Mouse (Mus musculus): ENCODE measurements around the gene Tagln2.

Tagln2 gene

DNA sequence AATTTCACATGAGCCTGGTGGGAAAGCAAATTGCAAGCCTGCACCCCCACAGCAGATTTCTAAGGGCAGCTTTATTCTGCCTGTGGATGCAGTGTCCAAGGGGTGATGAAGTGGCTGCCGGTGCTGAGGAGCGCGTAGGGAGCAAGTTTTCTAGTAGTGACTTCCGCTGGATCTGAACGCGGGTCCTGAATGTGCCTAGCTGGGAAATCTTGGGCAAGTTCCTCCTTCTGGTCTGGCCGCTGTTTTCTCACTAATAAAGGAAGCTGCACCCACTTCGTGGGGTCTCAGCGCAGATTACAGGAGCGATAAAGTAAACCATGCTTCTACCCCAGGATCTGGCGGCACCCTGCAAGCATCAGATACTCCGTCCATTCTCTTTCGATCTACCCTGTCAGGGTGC is 18.7 kb upstream of the Tagln2 start:
- DNase-seq (ENCODE audit: low spot score in 2 of 2) = no peak

DNA sequence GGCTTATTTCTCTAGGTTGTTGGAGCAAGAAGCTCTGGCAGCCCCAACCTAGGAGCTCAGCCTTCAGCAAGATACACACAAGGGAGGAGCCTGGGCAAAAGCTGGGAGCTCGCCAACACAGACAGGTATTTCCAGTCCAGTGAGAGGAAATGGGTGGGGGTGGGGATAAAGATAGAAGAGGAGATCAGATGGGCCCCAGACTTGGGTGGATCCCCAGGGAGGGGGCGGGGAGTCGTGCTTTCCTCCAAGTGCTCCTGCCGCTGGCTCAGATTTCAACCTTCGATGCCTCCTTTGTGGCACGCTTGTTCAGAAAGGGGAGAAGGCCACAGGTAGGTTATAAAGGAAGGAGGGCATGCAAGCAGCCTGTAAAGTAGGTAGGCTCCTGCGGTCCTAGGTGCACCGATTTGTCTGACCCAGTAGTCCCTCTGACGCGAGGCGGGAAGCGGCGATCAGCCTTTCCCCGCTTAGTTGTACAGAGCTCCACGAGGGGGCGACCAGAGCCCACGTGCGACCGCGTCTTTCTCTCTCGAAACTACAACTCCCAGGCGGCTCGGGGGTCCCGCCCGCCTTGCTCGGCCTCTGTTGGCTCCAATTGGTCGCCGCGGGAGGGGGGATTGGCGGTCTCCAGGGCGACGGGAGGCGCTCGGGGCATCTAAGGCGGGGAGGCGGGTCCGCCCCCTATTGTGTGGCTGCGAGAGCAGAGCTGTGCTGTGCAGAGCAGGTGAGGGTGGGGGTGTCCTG is 18.1 kb upstream of the Tagln2 start, which contains the start of gene Igsf9:
Igsf9 (plus strand) TSS at position 249 of the 741 bp plus-strand sequence.
- peak; percentile 82 to 94 for DNase-seq (ENCODE audit: low spot score in 2 of 2)

DNA sequence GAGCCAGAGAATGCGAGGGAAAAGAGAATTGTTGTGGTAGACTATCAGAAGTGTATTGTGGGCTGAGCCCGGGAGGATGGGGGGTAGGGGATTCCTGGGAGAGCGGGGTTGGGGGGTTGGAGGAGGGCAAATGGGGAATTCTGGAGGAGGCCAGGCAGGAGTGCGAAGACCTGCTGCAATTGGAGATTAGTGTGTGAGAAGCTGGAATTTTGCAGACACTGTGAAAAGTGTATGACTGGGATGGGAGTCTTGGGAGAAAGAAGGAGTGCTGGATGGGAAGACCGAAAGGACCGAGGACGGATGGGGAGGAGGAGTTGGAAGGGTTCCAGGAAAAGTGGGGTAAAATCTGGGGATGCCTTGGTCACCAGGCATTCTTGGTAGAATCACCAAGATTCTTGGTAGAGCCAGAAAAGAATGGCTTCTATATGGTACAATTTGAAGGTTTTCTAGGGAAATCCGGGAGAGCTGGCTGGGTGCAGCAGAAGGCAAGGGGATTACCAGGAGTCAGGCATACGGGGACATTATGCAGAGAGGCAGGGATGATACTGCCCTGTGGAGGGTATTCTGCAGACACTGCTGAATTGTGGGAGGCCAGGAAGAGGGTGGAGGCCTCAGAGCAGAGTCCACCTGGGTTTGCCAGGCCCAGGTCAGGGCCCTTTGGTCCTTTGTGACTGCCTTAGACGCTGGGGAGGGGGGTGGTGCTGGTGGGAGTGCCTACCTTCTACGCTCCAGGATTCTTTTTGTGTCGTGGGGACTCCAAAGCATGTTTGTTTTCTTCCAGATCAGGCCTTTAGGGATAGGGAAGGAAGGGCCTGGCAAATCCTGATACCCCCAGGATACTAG is 17.1 kb upstream of the Tagln2 start:
- DNase-seq (ENCODE audit: low spot score in 2 of 2) = no peak

DNA sequence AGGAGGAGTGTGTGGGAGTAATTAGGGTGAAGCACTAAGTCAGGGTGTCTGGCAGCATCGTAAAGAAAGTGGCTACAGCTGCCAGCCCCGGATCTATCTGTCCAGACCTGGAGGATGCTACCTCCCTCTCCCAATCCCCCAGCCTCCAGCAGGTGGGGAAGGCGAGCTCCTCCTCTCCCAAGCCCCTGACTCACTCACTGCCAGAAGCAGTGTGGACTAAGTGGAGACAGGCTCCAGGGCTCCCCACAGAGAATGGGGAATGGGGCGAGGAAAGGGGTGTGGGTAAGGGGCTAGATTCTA is 16.5 kb upstream of the Tagln2 start:
- DNase-seq (ENCODE audit: low spot score in 2 of 2) = no peak

DNA sequence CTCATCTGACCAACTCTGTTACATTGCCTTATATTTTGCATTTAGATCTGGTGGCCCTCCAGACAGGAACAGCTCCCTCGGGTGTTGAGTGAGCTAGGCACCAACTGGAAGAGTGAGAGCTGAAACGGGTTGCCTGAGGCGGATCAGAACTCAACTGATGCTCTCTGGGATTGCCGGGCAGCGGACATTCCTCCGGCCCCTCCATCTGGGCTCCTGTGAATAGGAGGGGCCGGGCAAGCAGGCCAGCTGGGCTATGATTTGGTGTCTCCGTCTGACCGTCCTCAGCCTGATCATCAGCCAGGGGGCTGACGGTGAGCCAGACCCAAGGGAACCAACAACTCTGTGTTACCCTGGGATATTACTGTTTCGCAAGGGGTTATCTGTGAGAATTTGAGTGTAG is 15.6 kb upstream of the Tagln2 start:
- DNase-seq (ENCODE audit: low spot score in 2 of 2) = no peak

DNA sequence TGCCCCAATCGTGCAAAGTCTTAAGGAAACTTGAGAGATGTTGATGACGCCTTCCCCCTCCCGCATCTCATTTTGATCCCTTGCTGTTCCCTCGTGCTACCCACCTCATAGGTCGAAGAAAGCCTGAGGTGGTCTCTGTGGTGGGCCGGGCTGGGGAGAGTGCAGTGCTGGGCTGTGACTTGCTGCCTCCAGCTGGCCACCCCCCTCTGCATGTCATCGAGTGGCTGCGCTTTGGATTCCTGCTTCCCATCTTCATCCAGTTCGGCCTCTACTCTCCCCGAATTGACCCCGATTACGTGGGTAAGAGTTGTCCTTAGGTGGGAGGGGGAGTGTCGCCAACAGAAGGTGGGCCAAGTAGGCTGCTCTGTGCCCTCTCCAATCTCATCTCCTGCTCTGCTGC is 15.2 kb upstream of the Tagln2 start:
- DNase-seq (ENCODE audit: low spot score in 2 of 2) = no peak

DNA sequence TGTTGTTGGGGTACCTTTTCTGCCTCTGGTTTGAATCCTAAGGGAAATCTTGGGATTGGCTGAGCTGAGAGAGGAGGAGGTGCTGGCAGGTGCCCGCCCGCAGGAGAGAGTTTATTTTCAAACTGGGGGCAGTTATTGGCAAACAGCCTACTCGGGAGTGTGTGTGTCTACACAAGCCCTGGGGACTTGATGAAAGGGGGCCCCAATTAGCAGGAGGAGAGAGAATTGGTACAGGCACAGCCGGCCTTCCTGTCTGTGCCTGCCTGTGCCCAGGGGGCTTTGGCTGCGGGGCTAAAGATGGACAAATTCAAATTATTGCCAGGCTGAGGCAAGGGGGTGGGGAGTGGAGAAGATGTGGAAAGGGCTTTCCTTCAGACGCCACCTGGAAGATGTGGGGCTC is 14.0 kb upstream of the Tagln2 start:
- DNase-seq (ENCODE audit: low spot score in 2 of 2) = no peak

DNA sequence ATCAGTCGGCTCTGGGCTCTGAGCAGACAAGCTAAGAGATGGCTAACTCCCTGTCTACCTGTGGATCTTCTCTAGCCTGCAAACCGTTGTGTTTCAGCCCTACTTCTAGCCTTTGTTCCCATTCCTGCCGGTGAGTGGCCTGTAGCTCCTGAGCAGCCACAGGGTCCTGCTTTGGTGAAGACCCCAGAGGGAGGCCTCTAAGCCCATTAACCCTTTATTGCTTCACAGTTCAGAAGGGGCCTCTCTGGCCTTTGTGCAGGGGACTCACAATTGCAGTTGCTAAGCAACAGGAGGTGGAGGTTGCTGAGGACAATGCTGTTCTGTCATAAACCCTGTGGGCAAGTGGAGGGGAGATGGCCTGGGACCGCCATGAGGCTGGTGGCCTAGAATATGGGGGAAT is 13.6 kb upstream of the Tagln2 start:
- no peak for DNase-seq (ENCODE audit: low spot score in 2 of 2)

DNA sequence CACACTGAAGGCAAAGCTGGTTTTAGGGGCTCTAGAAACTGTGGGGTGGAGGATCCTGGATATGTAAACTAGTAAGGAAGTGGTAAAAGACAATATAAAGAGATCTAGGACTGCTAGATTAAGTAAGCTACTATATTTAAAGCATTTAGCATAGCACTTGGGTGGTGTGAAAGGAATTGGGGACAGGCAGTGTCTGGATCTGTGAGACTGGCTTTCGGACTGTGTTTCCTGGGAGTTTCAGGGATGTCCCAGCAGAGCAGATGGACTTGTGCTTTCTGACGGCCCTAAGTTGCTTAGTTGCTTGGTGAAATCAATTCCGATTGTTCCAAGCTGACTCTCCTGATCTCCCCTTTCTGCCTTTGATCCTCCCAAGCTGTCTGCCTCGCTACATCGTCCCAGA is 13.2 kb upstream of the Tagln2 start:
- DNase-seq (ENCODE audit: low spot score in 2 of 2) = no peak

DNA sequence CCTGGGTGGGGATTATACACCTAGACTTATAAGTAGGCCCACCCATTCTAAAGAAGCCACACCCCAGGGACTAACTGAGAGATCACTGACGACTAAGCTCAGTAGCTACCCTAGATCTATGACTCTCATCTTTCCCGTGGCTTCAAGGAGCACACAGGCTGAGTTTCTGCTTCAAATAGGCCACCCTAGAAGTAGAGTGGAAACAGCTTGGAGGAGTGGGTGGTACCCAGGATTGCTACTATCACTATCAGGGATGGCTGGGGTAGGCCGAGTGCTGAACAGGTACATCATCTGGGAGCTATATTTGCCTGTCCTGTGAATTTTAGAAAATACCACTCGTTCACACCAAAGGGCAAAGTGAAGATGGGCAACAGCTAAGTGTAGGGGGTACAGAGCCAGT is 12.0 kb upstream of the Tagln2 start:
- DNase-seq (ENCODE audit: low spot score in 2 of 2) = no peak

DNA sequence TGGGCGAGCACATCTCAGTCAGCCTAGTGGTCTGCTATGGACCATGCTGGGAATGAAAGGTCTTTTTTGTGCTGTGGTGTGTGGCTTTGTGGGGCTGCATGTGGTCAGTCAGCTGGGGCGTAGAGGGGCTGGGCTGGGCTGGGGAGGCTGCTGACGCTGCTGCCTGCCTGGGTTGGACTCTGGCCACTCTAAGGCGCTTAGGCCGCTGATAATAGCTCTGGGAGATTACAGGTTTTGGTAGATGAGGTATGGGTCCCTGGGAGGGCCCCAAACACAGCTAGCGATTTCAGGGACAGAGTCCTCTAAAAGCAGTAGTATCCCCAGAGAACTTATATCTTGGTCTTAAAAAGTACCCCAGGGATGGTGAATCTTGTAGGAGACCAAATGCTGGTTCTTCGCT is 11.0 kb upstream of the Tagln2 start:
- DNase-seq (ENCODE audit: low spot score in 2 of 2) = no peak

DNA sequence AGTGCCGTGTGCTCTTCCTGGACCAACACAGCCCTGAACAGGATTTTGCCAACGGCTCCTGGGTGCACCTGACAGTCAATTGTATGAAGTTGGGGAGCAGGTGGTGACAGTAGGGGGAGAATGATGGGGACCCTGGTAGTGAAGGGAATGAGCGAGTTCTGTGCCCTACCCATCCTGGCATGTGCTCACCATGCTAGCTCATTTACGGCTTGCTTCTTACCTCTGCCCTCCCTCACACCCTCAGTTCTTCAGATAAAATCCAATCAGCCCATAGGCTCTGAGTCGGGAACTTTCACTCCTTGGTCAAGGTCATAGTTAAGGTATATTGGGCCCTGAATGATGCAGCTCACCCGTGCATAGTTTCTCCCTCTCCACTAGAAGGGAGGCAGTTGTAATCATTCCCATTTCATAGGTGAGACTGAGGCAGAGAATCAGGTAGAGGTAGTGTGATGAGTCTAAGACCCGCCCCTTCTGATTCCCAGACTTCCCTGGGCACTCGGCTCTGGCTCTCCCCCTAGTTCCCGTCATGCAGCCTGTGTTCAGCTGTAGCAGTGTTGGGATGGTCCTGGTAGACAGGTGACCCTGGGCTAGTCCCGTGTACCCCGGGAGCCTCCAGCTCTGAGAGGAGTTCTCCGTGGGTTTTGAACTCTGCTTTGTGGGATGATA is 10.1 kb upstream of the Tagln2 start:
- no peak for DNase-seq (ENCODE audit: low spot score in 2 of 2)

DNA sequence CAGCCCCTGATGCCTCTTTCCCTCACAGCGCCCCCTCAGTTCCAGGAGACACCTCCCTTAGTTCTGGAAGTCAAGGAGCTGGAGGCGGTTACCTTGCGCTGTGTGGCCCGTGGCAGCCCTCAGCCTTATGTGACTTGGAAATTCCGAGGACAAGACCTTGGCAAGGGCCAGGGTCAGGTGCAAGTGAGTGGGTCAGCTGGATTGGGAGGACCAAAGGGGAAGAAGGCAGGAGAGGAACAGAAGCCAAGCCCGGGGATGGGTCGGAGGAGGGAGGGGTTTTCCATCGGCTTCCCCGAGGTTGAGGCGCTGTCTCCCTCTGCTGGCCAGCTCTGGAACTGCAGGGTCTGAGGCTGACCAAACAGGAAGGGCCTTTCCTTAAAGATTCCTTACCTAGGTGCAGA is 9.6 kb upstream of the Tagln2 start:
- peak; percentile 93 to 95 for DNase-seq (ENCODE audit: low spot score in 2 of 2)

DNA sequence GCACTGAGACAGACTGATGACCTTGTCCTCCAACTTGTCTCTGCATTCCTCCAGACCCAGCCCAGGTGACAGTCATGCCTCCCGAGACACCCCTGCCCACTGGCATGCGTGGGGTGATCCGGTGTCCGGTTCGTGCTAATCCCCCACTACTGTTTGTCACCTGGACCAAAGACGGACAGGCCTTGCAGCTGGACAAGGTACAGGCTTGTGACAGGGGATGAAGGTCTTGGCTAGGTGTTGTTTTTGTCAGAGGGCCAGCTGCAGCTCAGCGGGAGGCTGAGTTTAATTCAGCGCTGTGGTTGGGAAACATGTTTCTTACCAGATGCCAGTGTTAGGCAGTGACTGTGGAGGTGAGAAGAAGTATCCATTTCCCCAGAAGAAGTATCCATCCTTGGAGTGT is 7.8 kb upstream of the Tagln2 start:
- no peak for DNase-seq (ENCODE audit: low spot score in 2 of 2)

DNA sequence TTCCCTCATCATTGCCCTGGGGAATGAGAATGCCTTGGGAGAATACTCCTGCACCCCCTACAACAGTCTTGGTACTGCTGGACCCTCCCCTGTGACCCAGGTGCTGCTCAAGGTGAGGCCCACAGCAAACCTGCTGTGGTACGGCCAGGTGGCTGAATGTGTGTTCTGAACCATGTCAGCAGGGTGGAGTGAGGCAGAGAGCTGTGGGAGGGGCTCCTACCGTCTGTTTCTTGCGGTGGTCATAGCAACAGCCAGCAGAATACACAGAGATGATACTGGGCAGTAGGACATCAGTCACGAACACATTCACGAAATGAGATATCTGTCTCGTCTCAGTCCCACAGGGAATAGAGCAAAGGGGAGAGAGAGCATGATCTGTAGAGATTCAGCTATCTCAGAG is 6.3 kb upstream of the Tagln2 start:
- DNase-seq (ENCODE audit: low spot score in 2 of 2) = no peak

DNA sequence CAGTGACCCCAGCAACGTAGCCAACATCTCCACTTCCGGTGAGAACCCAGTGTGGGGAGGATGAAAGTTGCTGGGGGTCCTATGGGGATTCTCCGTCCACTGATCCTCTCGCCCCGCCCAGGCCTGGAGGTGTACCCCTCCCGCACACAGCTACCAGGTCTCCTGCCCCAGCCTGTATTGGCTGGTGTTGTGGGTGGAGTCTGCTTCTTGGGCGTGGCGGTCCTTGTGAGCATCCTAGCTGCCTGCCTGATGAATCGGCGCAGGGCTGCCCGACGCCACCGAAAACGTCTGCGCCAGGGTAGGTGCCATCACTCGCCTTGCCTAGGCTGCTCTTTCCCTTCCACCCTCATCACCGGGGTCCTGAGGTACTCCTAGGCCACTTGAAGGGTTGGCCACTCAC is 3.8 kb upstream of the Tagln2 start:
- no peak for DNase-seq (ENCODE audit: low spot score in 2 of 2)

DNA sequence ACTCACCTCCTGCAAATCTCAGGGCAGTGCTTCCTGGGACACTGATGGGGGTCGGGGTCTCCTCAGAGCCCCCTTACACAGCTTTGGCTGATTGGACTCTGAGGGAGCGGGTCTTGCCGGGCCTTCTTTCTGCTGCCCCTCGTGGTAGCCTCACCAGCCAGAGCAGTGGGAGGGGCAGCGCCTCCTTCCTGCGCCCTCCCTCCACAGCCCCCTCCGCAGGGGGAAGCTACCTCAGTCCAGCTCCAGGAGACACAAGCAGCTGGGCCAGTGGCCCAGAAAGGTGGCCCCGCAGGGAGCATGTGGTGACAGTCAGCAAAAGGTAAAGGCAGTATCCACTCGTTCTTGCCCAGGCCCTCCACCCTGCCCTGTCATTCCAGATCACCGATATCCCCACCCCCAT is 2.4 kb upstream of the Tagln2 start:
- DNase-seq (ENCODE audit: low spot score in 2 of 2) = no peak

DNA sequence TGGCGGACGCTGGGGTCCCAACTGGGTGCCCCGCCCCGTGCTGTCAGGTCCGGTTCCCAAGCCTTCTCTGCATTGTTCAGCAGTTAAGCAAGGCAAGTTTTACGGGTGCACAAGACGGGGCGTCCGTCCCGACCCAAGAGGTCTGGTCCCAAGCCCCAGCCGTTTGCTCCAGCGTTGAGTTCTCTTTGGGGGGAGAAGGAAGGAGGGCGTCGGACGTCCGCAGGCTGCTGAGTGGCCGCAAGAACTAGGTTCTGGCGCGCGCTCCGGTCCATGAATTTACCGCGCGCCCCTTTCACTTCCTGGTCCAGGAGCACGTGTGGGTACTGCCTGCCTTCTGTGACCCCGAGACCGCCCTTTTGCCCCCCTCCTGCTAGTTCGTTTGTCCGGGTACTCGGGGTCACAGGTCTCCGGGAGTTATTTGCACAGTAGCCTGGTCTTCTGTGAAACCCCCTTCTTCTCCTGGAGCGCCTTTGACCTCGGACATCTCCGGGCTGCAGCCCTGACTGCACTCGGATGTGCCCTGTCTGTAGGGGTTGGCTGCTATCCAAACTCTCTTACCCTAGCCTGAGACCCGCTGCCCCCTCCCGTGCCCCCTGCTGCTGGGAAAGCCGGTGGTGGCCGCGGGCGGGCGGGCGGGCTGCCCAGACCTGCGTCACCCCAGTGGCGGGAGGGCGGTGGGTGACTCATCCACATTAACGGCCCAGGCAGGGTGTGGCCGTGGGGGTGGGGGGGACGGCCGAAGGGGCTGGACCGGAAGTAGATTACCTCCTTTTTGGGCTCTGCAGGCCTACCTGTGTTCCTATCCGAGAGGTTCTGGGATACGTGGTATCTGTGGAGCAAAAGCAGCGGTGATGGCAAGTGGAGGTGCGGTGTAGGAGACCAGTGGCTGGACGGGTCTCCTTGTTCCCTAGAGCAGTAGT is 864 bp downstream of the Tagln2 start:
- DNase-seq (ENCODE audit: low spot score in 2 of 2) = no peak

DNA sequence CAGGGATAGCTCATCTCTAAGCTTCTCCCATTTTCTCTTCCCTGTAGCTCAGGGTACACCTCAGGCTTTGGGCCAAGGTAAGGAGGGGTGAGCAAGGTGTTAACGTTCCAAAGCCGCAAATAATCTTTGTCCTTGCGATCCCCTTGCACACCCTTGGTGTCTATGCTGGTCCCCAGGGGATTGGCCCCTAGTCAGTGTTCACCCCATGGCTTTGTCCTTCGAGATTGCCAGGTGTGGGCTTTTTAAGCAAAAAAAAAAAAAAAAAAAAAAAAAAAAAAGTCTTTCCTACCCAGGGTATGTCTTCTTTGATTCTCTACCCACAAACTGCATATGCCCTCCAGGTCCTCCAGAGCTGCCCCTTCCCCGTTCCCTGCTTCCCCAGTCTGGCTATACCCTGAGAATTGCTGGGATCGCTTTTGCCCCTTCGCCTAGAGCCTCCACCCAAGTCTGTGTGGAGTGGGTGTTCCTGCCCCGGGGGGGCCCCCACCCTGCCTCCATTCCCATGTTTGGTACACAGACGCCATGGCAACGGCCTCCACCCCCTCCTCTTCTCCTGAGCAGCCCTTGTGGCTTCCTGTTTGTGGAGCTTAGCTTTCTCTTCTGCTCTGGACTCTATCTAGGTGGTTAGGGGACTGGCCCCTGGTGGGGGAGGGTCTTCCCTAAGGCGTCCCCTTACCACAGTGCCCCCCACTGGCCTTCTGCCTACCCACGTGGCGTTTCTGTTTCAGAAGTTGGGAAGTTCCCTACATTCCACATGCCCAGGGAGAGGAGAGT is 1.7 kb downstream of the Tagln2 start:
- no peak for DNase-seq (ENCODE audit: low spot score in 2 of 2)

DNA sequence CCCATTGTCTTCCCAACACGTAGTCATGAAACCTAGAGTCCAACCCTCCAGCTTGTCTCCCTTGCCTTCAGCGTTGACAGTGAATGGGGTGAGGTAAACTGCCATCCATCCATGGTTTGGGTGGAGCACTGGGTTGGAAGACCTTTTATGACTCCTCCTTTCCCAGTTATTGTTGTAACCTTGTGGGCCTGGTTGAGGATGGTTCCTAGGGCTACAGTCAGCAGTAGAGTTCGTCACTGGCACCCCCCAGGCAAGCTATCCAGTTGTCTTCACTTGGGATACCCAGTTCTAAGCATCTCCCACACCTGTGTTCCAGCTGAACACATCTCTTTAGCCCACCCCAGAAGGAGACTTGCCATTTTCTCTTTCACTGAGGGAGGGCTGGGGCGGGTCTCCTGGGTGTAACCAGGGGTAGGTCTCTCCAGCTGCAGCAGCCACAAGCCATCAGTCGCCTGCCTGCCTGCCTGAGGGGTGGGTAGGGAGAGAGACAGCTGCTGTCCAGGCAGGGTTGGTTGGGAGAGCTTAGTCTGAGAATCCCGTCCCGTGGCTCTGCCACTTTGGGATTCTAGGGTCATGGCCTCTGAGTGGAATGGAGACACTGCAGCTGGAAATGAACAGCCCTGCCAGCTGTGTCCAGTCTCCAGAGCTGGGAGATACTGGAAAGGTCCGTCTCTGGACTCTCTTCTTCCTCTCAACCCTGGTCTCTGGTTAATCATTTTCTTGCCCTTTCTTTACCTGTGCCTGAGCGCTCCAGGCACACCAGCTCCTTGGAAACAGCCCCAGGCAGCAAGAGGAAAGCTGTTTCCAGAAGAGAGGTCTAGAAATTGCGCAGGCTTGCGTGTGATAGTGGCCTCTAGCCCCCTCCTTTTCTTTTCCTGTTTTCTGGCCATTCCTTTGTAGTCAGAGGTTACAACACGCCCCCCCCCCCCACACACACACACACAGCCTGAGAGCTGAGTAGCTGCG is 2.6 kb downstream of the Tagln2 start:
- DNase-seq (ENCODE audit: low spot score in 2 of 2) = no peak

All from cerebellum, postnatal 4 days (tissue).